ENCODE assay signal across 11 mouse cellular contexts in the genomic region with DNA sequence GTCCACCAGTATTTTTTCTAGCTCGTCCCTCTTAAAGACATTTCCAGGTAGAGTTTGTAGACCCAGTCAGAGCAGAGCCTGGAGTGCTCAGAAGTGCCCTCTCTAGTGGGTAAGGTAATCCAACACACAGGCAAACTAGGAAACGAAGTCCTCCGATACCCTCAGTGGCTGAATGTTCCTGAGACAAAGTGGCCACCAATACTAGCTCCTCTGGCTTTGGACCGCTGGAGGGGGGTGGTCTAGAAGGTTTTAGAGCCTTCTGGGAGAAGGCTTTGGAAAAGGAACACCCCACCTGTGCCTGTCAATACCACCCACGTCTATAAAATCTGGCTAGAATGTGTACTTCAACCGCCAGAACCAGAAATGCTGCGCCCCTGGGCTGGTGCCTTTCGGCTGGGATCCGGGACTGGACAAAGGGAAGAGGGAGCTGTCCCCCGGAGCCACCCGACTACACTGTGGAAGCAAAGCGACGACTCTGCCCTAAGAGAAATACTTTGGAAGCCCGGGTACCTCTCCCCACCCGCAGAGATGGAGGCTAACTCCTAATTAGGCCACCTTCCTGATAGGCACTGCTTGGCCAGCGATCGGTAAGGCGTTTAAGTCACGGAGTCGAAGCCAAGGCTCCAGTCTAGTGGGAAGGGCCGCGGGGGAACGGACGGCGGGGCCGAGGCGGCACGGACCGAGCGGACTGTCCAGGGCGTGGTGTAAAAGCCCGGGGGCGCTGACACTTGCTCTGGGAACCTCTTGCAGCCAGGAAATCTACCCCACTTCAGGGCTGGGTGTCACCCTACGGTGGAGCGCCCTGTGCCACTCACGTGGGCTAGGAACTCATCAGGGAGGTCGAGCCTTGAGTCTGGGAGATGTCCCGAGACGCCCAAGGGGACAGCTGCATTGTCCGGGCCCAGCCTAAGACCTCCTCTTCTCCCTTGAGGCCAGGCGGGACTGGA. TPM values are rescaled to one million over a fixed set of nuclear protein-coding genes. Genes with fewer than 3 reads are reported as not detected.
DNase-seq lines count a peak whose midpoint lies in the region; ATAC-seq and TF ChIP-seq lines count a peak whose summit lies in the region.
"Had no signal": no experiment of that assay in that cellular context is flagged by ENCODE, and none has a peak within 500 bp of the region (broad histone marks: within the 10 kb centered on the region; RNA-seq: fewer than 3 reads in every experiment).

No protein-coding gene starts in this region.

- no peak for TF ChIP-seq EP300 in stomach, postnatal 0 days (optimal IDR thresholded peaks at IDR 0.05)

- DNase-seq in heart, adult 8-10 months (ENCODE audit: low spot score): no peak
- no peak for DNase-seq in stomach, postnatal 0 days (ENCODE audit: low spot score)
- peak; percentile 43 to 51 for DNase-seq in gastrocnemius, postnatal 36 days
- DNase-seq in ovary, postnatal 10 days (ENCODE audit: low spot score): no peak
- DNase-seq: right cerebral cortex, adult 18-20 months had no signal

- peaks cover 66% of the 10 kb centered on the region for H3K27me3 ChIP-seq in heart, embryonic 16.5 days (ENCODE audit: control insufficient read depth, insufficient read depth, low read length)
- peaks cover 66% of the 10 kb centered on the region for H3K27me3 ChIP-seq in stomach, embryonic 14.5 days (ENCODE audit: control insufficient read depth, insufficient read depth, low read length)
- peaks cover 31% of the 10 kb centered on the region for H3K27me3 ChIP-seq in stomach, postnatal 0 days (ENCODE audit: control insufficient read depth, insufficient read depth, low read length)

- intact Hi-C loops in gastrocnemius, postnatal 36 days (cut with DNase I): no loop called here

- peak overlapping the region; percentile 25; the same call in 1 of the 2 replicates for H3K4me2 ChIP-seq in heart, embryonic 16.5 days (ENCODE audit: low read depth, low read length)
- no peak overlapping the region for H3K4me2 ChIP-seq in stomach, embryonic 14.5 days (replicated peaks; ENCODE audit: low read depth, low read length)
- H3K4me2 ChIP-seq in stomach, postnatal 0 days (replicated peaks; ENCODE audit: low read depth): no peak overlapping the region

- H3K4me3 ChIP-seq in heart, embryonic 16.5 days (ENCODE audit: low read length): peak overlapping the region; percentile 10; the same call in 1 of the 2 replicates
- no peak overlapping the region for H3K4me3 ChIP-seq in stomach, embryonic 14.5 days (ENCODE audit: low read depth, low read length)
- H3K4me3 ChIP-seq in stomach, postnatal 0 days (ENCODE audit: low read depth, low read length): no peak overlapping the region

- H3K9me3 ChIP-seq in heart, embryonic 16.5 days (replicated peaks; ENCODE audit: control insufficient read depth, low read length): no peaks in the 10 kb centered on the region
- no peaks in the 10 kb centered on the region for H3K9me3 ChIP-seq in stomach, embryonic 14.5 days (ENCODE audit: control insufficient read depth, low read depth, low read length)
- no peaks in the 10 kb centered on the region for H3K9me3 ChIP-seq in stomach, postnatal 0 days (ENCODE audit: control insufficient read depth, low read length)
- H3K9me3 ChIP-seq: G1E had no signal

- no peak for TF ChIP-seq CTCF in stomach, postnatal 0 days (IDR thresholded peaks at IDR 0.05; ENCODE audit: low read depth)

- no peak overlapping the region for H3K27ac ChIP-seq in heart, embryonic 16.5 days (ENCODE audit: low read length)
- no peak overlapping the region for H3K27ac ChIP-seq in stomach, embryonic 14.5 days (ENCODE audit: low read length)
- H3K27ac ChIP-seq in stomach, postnatal 0 days (replicated peaks): no peak overlapping the region
- H3K27ac ChIP-seq: liver, embryonic 14.5 days had no signal

- peaks cover 3% of the 10 kb centered on the region; the same call in 1 of the 2 replicates for H3K4me1 ChIP-seq in heart, embryonic 16.5 days (ENCODE audit: control insufficient read depth, insufficient read depth, low read length)
- no peaks in the 10 kb centered on the region; the same call in 1 of the 2 replicates for H3K4me1 ChIP-seq in stomach, embryonic 14.5 days (ENCODE audit: control insufficient read depth, insufficient read depth, low read length)
- no peaks in the 10 kb centered on the region for H3K4me1 ChIP-seq in stomach, postnatal 0 days (replicated peaks; ENCODE audit: control insufficient read depth, insufficient read depth)

- WGBS in heart, embryonic 16.5 days: 3% methylated on average over 41 of the region's 41 CpGs
- WGBS in stomach, embryonic 14.5 days: under 1% methylated on average over 41 of the region's 41 CpGs
- WGBS in stomach, postnatal 0 days: 4% methylated on average over 41 of the region's 41 CpGs

- ATAC-seq in heart, embryonic 16.5 days (replicated peaks; ENCODE audit: extremely low read depth, insufficient read depth, low FRiP score): no peak
- ATAC-seq in stomach, embryonic 14.5 days (ENCODE audit: insufficient number of reproducible peaks, insufficient read depth, low FRiP score, low read depth): peak; percentile 23; the same call in 1 of the 2 replicates
- no peak for ATAC-seq in stomach, postnatal 0 days (ENCODE audit: low FRiP score, low TSS enrichment)
- ATAC-seq in CD4-positive, CD25-positive, alpha-beta regulatory T cell, adult 4 months: no peak
- no peak for ATAC-seq in activated CD4-positive, CD25-positive, alpha-beta regulatory T cell, adult 4 months

- H3K36me3 ChIP-seq in heart, embryonic 16.5 days (ENCODE audit: control insufficient read depth, insufficient read depth): no peaks in the 10 kb centered on the region
- H3K36me3 ChIP-seq in stomach, embryonic 14.5 days (ENCODE audit: control insufficient read depth, insufficient read depth, low read length): no peaks in the 10 kb centered on the region
- no peaks in the 10 kb centered on the region for H3K36me3 ChIP-seq in stomach, postnatal 0 days (ENCODE audit: control insufficient read depth, insufficient read depth, low read length)
- H3K36me3 ChIP-seq: G1E had no signal

- no peak overlapping the region for H3K9ac ChIP-seq in heart, embryonic 16.5 days (ENCODE audit: low read length)
- H3K9ac ChIP-seq in stomach, embryonic 14.5 days (replicated peaks; ENCODE audit: low read depth, low read length): no peak overlapping the region
- H3K9ac ChIP-seq in stomach, postnatal 0 days (ENCODE audit: low read length): no peak overlapping the region
- H3K9ac ChIP-seq: liver, embryonic 14.5 days had no signal

RNA-seq across cellular contexts. Expression of gene Six1, which starts 14.4 kb away (rescaled TPM):
- 2.1 and 4.5 TPM in 2 replicates for polyA plus RNA-seq in heart, embryonic 16.5 days (2015; fragmentation: Nextera tagmentation; extraction: Ambion mirVana)
- total RNA-seq in heart, adult 8-10 months (2022): 1 to 10 TPM; 1.6 to 3.6 (median 2.9) TPM
- not detected in 2 replicates for polyA plus RNA-seq in stomach, embryonic 14.5 days (2014; fragmentation: Nextera tagmentation; extraction: Ambion mirVana)
- polyA plus RNA-seq in stomach, postnatal 0 days (2015; fragmentation: Nextera tagmentation; extraction: Ambion mirVana): 0.02 and 0.10 TPM in 2 replicates
- total RNA-seq in gastrocnemius, postnatal 36 days (2021): 10 to 100 TPM; 52.0 to 59.0 TPM
- polyA plus RNA-seq in CD4-positive, CD25-positive, alpha-beta regulatory T cell, adult 4 months (2017; shearing (Covaris generic)): not detected
- polyA plus RNA-seq in activated CD4-positive, CD25-positive, alpha-beta regulatory T cell, adult 4 months (2017; shearing (Covaris generic)): not detected

Comparison
In these comparisons a context has a peak if more than half of its experiments do, and no peak if none do; other contexts are left out.
1. DNase-seq: peak in gastrocnemius, postnatal 36 days (2 of 2); none in heart, adult 8-10 months (single experiment), stomach, postnatal 0 days (single experiment) and ovary, postnatal 10 days (single experiment).